Mouse (Mus musculus): ENCODE results near the gene Plce1. TPM values are rescaled to one million over a fixed set of nuclear protein-coding genes. Genes with fewer than 3 reads are reported as not detected.

The Plce1 gene
- polyA plus RNA-seq, 1 experiment from 2014 or later = 3.0 TPM

DNA sequence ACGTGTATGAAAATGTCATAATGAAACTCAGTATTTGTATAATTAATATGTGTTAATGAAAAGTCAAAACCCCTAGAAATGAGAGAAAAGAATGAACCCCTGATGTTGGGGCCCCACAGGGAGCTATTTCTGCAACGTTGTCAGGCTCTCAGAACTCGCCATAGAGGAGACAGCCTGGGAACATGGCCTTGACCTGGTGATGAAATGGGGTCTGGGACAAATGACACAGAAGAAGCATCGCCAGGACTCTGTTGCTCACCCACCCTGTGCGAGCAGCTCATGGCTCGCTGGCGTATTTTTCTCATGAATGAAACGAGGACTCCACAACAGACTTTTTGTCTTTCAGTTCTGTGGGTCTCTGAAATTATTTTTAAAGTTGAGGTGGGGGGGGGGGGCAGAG lies 109.0 kb downstream of the Plce1 start:
- Histone ChIP-seq H3K36me3 (ENCODE audit: control insufficient read depth, insufficient read depth, low read length) (no peaks in the 10 kb centered on the region), H3K9ac (ENCODE audit: low read depth, low read length) (no peak overlapping the region), H3K4me3 (ENCODE audit: low read length) (no peak overlapping the region), H3K4me2 (ENCODE audit: low read length) (no peak overlapping the region), H3K4me1 (ENCODE audit: control insufficient read depth, insufficient read depth, low read depth, low read length) (peaks cover 5% of the 10 kb centered on the region; the same call in 1 of the 2 replicates), H3K9me3 (ENCODE audit: control insufficient read depth, low read length) (no peaks in the 10 kb centered on the region), H3K27me3 (replicated peaks; ENCODE audit: control insufficient read depth, insufficient read depth, low read length) (no peaks in the 10 kb centered on the region), H3K27ac (ENCODE audit: low read depth, low read length) (no peak overlapping the region)
- ATAC-seq = no peak
- 81% methylated on average over 8 of the region's 8 CpGs for WGBS

DNA sequence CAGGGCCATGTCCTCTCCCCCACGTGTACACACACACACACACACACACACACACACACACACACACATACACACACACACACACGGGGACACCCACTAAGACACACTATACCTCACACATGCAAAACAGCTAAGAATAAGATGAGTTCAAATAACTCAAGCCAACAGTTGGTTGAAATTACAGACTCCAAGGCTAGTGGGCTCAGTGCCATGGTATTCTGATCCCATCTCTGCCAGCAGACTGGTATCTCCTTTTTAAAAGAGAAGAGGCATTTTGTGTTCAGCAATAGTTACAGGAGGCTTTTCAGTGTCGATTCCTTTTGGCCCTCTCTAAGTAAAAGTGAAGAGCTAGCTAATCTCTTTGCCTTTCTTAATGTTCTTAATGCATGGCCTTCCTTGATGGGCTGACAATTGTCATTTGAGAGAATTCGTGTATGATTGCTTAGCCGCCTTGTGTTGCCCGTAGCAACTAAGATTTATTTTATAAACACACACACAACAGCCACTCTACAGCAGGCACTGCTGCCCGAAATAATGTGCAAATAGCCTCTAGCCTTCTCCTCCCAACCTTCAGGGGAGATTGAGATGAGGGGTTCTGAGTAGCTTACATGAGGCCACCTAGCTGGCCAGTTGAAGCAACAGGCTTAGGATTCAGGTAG lies 111.8 kb downstream of the Plce1 start:
- Histone ChIP-seq H3K4me1 (ENCODE audit: control insufficient read depth, insufficient read depth, low read depth, low read length) (peaks cover 5% of the 10 kb centered on the region; the same call in 1 of the 2 replicates), H3K9ac (ENCODE audit: low read depth, low read length) (no peak overlapping the region), H3K4me3 (ENCODE audit: low read length) (no peak overlapping the region), H3K27ac (ENCODE audit: low read depth, low read length) (no peak overlapping the region), H3K27me3 (replicated peaks; ENCODE audit: control insufficient read depth, insufficient read depth, low read length) (no peaks in the 10 kb centered on the region), H3K9me3 (ENCODE audit: control insufficient read depth, low read length) (no peaks in the 10 kb centered on the region), H3K36me3 (ENCODE audit: control insufficient read depth, insufficient read depth, low read length) (no peaks in the 10 kb centered on the region), H3K4me2 (ENCODE audit: low read length) (no peak overlapping the region)
- ATAC-seq = no peak
- 74% methylated on average over 6 of the region's 7 CpGs for WGBS

DNA sequence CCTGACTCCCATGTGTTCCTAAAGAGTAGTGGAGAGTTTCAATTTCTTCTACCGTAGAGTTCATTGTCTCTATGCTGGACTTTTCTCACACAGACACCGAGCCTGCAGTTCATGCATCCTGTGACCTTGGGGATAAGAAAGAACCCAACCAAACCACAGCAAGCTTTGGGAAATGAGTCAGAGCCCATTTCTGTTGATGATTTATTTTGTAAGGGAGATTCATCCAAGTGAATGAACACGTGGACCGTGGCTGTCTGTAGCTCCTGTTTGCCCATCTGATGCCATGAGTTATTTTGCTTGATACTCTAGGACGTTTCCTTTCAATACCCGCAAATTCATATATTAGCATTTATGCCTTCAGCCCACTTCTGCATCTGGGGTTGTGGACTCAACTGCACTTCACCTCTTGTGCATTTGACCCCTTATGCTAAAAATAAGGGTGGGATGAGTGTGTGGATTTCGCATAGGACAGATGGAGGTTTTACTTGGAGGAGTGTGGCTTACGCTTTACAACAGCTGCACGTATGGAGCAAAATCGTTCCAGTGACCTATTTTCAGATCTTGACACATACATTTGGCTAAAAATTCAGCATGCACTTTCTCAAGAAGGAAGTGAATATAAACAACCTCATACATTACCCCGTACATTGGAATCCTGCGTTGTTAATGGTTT lies 112.5 kb downstream of the Plce1 start:
- Histone ChIP-seq H3K9me3 (ENCODE audit: control insufficient read depth, low read length) (no peaks in the 10 kb centered on the region), H3K4me1 (ENCODE audit: control insufficient read depth, insufficient read depth, low read depth, low read length) (0 out of 2 replicates have a peak, but pooled peaks cover 5% of the 10 kb centered on the region), H3K36me3 (ENCODE audit: control insufficient read depth, insufficient read depth, low read length) (no peaks in the 10 kb centered on the region), H3K27me3 (replicated peaks; ENCODE audit: control insufficient read depth, insufficient read depth, low read length) (no peaks in the 10 kb centered on the region), H3K9ac (ENCODE audit: low read depth, low read length) (no peak overlapping the region), H3K27ac (ENCODE audit: low read depth, low read length) (no peak overlapping the region), H3K4me3 (ENCODE audit: low read length) (no peak overlapping the region), H3K4me2 (ENCODE audit: low read length) (no peak overlapping the region)
- ATAC-seq = no peak
- 91% methylated on average over 12 of the region's 12 CpGs for WGBS

DNA sequence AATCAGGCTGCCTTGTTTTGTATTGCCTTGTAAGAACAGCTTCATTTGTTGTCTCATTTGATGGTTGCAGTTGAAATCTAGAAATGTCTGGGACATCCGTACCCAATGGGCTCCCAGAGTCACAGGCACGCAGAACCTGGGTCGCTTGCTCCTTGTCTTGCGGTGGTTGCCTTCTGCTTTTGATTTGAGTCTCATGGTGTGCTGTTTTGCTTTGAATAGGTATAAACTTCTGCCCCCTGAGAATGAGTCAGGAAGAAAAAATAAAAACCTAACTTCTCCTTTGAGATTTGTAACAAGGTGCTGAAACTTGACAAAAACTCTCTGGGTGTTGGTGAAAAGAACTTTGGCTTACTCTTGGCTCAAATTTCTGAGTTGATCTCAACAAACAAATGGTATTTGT lies 115.2 kb downstream of the Plce1 start:
- 0 out of 2 replicates have a peak, but pooled peaks cover 5% of the 10 kb centered on the region for H3K4me1 ChIP-seq (ENCODE audit: control insufficient read depth, insufficient read depth, low read depth, low read length)
- H3K4me3 ChIP-seq (ENCODE audit: low read length) = no peak overlapping the region
- no peaks in the 10 kb centered on the region for H3K9me3 ChIP-seq (ENCODE audit: control insufficient read depth, low read length)
- no peak overlapping the region for H3K27ac ChIP-seq (ENCODE audit: low read depth, low read length)
- H3K27me3 ChIP-seq (replicated peaks; ENCODE audit: control insufficient read depth, insufficient read depth, low read length) = no peaks in the 10 kb centered on the region
- no peak overlapping the region for H3K4me2 ChIP-seq (ENCODE audit: low read length)
- no peaks in the 10 kb centered on the region for H3K36me3 ChIP-seq (ENCODE audit: control insufficient read depth, insufficient read depth, low read length)
- ATAC-seq = no peak
- WGBS = 94% methylated on average over 4 of the region's 4 CpGs
- H3K9ac ChIP-seq (ENCODE audit: low read depth, low read length) = no peak overlapping the region

DNA sequence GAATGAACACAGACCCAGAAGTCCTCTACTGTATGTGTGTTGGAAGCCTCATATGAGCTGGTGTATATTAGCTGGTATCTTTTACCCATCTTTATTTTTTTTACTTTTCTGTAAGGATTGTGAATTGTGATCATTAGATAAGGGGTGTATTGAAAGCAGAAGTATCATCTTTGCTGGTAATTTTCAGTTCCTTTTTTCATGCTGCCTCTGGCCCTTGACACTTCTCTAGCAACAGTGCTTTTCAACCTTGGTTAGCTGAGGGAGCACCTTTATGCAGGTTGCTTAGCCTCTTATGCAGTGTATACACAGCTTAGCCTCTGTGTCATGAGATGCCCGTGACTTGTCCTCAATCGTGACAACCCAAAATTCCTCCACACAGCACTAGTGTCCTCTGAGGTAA lies 116.5 kb downstream of the Plce1 start:
- Histone ChIP-seq H3K27ac (ENCODE audit: low read depth, low read length) (no peak overlapping the region), H3K4me3 (ENCODE audit: low read length) (no peak overlapping the region), H3K4me2 (ENCODE audit: low read length) (no peak overlapping the region), H3K9me3 (ENCODE audit: control insufficient read depth, low read length) (no peaks in the 10 kb centered on the region), H3K9ac (ENCODE audit: low read depth, low read length) (no peak overlapping the region), H3K36me3 (ENCODE audit: control insufficient read depth, insufficient read depth, low read length) (no peaks in the 10 kb centered on the region), H3K4me1 (ENCODE audit: control insufficient read depth, insufficient read depth, low read depth, low read length) (0 out of 2 replicates have a peak, but pooled peaks cover 5% of the 10 kb centered on the region), H3K27me3 (replicated peaks; ENCODE audit: control insufficient read depth, insufficient read depth, low read length) (no peaks in the 10 kb centered on the region)
- ATAC-seq = no peak
- WGBS = 78% methylated on average over 2 of the region's 2 CpGs

DNA sequence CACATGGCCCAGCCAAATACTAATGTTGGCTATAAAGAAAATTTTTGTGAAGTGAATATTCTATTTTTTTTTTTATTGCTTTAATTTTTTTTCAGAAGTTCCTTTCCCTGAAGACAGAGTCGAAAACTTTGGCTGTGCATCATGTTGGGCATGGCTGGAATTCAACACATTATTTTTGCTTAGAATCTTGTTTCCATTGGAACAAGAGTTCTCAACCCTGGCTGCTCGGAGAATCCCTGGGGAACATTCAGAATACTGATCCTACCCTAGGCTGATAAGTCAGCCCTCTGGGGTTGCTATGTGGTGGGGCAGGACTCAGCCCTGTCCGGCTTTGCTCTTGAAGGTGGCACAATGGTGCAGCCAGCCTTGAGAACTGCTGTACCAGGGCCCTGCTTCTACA lies 118.1 kb downstream of the Plce1 start:
- ATAC-seq = no peak
- Histone ChIP-seq H3K4me3 (ENCODE audit: low read length) (no peak overlapping the region), H3K27me3 (replicated peaks; ENCODE audit: control insufficient read depth, insufficient read depth, low read length) (no peaks in the 10 kb centered on the region), H3K9me3 (ENCODE audit: control insufficient read depth, low read length) (no peaks in the 10 kb centered on the region), H3K4me1 (ENCODE audit: control insufficient read depth, insufficient read depth, low read depth, low read length) (no peaks in the 10 kb centered on the region), H3K9ac (ENCODE audit: low read depth, low read length) (no peak overlapping the region), H3K4me2 (ENCODE audit: low read length) (no peak overlapping the region), H3K36me3 (ENCODE audit: control insufficient read depth, insufficient read depth, low read length) (no peaks in the 10 kb centered on the region), H3K27ac (ENCODE audit: low read depth, low read length) (no peak overlapping the region)
- 79% methylated on average over 3 of the region's 3 CpGs for WGBS

DNA sequence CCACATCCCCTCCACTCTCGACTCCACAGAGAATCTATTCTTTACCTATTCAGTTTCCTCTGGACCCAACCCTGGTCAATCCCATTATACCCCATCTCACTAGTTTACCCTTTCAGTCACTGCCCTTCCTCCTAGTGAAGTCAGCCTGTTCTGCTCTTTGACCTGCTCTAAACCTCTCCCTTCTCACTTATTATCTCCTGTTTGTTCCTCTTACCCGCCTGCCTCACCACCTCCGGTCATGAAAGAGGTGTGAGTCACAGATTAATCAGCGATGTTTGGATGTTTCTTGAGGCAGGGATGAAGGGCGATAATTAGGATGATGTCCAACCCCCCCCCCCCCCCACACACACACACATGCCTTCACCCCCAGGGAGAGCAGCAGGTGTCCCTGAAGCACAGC lies 120.2 kb downstream of the Plce1 start:
- H3K4me2 ChIP-seq (ENCODE audit: low read length) = no peak overlapping the region
- no peak for ATAC-seq
- 79% methylated on average over 5 of the region's 5 CpGs for WGBS

DNA sequence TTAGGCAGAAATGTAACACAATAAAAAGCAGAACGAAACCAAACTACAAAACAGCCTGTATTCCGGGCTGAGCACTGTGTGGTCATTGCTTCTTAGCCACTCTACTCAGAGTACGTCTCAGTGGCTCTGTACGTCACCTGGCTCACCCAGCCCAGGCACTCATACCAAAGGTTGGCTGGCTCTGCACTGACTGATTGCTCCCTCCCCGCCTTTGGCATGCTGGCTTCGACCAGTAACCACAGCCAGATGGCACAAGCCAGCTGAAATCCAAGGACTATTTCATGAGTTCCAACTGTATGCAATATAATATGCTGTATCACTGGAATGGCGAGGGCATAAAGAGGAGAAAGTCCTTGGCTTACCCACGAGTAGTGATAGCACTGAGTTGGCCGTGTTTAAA lies 121.9 kb downstream of the Plce1 start:
- no peak overlapping the region for H3K4me3 ChIP-seq (ENCODE audit: low read length)
- no peaks in the 10 kb centered on the region for H3K27me3 ChIP-seq (replicated peaks; ENCODE audit: control insufficient read depth, insufficient read depth, low read length)
- H3K4me2 ChIP-seq (ENCODE audit: low read length) = no peak overlapping the region
- H3K36me3 ChIP-seq (ENCODE audit: control insufficient read depth, insufficient read depth, low read length) = no peaks in the 10 kb centered on the region
- WGBS = 68% methylated on average over 9 of the region's 9 CpGs
- no peaks in the 10 kb centered on the region for H3K4me1 ChIP-seq (ENCODE audit: control insufficient read depth, insufficient read depth, low read depth, low read length)
- H3K27ac ChIP-seq (ENCODE audit: low read depth, low read length) = 0 out of 2 replicates have a peak overlapping the region, but pooled peaks have one; percentile 3
- no peaks in the 10 kb centered on the region for H3K9me3 ChIP-seq (ENCODE audit: control insufficient read depth, low read length)
- H3K9ac ChIP-seq (ENCODE audit: low read depth, low read length) = no peak overlapping the region
- ATAC-seq = peak; percentile 71; the same call in 1 of the 2 replicates

More for the DNA sequence above, 120.2 kb downstream of the Plce1 start:
- Histone ChIP-seq H3K36me3 (ENCODE audit: control insufficient read depth, insufficient read depth, low read length) (no peaks in the 10 kb centered on the region), H3K4me3 (ENCODE audit: low read length) (no peak overlapping the region), H3K9ac (ENCODE audit: low read depth, low read length) (no peak overlapping the region), H3K27ac (ENCODE audit: low read depth, low read length) (no peak overlapping the region), H3K27me3 (replicated peaks; ENCODE audit: control insufficient read depth, insufficient read depth, low read length) (no peaks in the 10 kb centered on the region), H3K9me3 (ENCODE audit: control insufficient read depth, low read length) (no peaks in the 10 kb centered on the region), H3K4me1 (ENCODE audit: control insufficient read depth, insufficient read depth, low read depth, low read length) (no peaks in the 10 kb centered on the region)

DNA sequence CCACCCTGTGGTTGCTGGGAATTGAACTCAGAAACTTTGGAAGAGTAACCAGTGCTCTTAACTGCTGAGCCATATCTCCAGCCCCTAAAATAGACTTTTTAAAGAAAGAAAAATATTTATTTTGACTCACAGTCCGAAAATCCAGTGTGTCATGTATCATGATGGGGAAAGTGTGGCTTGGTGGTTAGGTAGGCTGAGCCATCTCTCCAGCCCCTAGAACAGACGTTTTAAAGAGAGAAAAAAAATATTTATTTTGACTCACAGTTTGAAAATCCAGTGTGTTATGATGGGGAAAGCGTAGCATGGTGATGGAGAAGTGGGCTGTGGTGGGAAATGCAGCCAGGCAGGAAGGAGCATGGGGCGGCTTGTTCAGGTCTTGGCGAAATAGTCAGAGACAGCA lies 126.3 kb downstream of the Plce1 start:
- no peak for ATAC-seq
- no peak overlapping the region for H3K4me2 ChIP-seq (ENCODE audit: low read length)
- no peak overlapping the region for H3K9ac ChIP-seq (ENCODE audit: low read depth, low read length)
- no peaks in the 10 kb centered on the region for H3K4me1 ChIP-seq (ENCODE audit: control insufficient read depth, insufficient read depth, low read depth, low read length)
- WGBS = 93% methylated on average over 5 of the region's 5 CpGs
- no peak overlapping the region for H3K4me3 ChIP-seq (ENCODE audit: low read length)
- no peaks in the 10 kb centered on the region for H3K9me3 ChIP-seq (ENCODE audit: control insufficient read depth, low read length)
- no peaks in the 10 kb centered on the region for H3K27me3 ChIP-seq (replicated peaks; ENCODE audit: control insufficient read depth, insufficient read depth, low read length)
- H3K36me3 ChIP-seq (ENCODE audit: control insufficient read depth, insufficient read depth, low read length) = no peaks in the 10 kb centered on the region
- no peak overlapping the region for H3K27ac ChIP-seq (ENCODE audit: low read depth, low read length)
